Mouse (Mus musculus) layer of hippocampus, postnatal 25 days (tissue): Measurements from ENCODE around the gene Prss8. TPM values are rescaled to one million over a fixed set of nuclear protein-coding genes. Genes with fewer than 3 reads are reported as not detected.
"Not testable (repeated sequence)": the region's sequence is repeated elsewhere in the genome, so short reads cannot be mapped to it uniquely, and the experiment has no call there.

Experiments
- DNase-seq, 2 experiments: peaks; one replicate each; pipeline ENCODE4 v3.0.0; 2022; ENCODE audit warnings: mixed read lengths in 2 of 2, low spot score in 1 of 2; ENCODE audit errors: extremely low spot score in 1 of 2
- total RNA-seq, 2 experiments: library from RNA; stranded (reverse); gene quantifications; 2 replicates each; pipeline ENCODE4 v1.2.3; 2021

The Prss8 gene
- total RNA-seq, 2 experiments from 2014 or later, result 0.35 to 0.52 TPM

DNA sequence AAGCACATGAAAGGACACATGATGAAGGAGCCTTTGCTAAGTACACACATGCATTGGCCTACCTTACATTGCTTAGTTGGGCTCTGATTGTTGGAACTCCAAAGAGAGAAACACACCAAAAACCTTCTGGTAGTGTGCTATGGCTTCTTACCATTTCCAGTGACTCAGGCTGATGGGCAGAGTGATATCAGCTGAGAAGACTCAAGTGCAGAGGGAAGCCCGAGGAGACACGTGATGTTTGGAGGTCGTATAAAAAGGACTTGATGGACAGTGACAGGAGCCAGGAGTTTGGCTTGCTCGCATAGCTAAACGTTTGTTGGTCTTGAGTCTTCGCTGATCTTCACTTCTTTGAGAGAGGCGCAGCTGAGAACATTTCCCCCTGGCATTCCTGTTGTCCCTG, 32.4 kb downstream of the Prss8 start:
- no peak for DNase-seq

- peak; percentile 42 to 70 for DNase-seq
Measured at GRCm38 (mm10) chr7:127896384-127896783, 33.5 kb downstream of the Prss8 start.

DNA sequence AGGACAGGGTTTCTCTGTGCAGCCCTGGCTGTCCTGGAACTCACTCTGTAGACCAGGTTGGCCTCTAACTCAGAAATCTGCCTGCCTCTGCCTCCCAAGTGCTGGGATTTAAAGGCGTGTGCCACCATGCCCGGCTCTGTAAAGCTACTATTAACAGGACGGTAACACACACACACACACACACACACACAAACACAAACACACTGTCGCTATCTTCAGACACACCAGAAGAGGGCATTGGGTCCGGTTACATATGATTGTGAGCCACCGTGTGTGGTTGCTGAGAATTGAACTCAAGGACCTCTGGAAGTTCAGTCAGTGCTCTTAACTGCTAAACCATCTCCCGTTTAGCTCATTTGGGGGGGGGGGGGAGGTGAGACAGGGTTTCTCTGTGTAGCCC, 34.0 kb downstream of the Prss8 start:
- DNase-seq, result not testable (repeated sequence)

GRCm38 (mm10) chr7:127895442-127895841, 34.5 kb downstream of the Prss8 start, which contains the start of the genes Gm21974 and Vkorc1:
Gene Gm21974, minus strand, starts transcription at chr7:127895454.
Gene Vkorc1, minus strand, starts transcription at chr7:127895617.
- peak; percentile 78 for DNase-seq

DNA sequence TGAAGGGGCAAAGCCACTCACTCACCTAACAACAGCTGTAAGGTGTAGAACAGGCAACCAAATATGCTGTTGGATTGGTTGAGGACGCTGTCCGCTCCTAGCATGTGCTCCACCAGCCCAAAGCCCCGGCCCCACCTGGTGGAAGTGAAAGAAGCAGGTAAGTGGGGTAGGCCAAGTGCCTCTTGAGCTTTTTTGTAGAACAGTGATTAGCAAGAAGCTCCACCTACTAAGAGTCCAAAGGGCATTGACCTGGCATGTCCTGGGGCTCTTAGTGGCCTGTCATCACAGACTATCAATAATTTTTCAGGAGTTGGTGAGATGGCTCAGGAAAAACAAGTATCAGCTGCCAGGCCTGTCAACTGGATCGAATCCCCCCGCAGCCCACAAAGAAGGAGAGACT, 35.4 kb downstream of the Prss8 start:
- no peak for DNase-seq

DNA sequence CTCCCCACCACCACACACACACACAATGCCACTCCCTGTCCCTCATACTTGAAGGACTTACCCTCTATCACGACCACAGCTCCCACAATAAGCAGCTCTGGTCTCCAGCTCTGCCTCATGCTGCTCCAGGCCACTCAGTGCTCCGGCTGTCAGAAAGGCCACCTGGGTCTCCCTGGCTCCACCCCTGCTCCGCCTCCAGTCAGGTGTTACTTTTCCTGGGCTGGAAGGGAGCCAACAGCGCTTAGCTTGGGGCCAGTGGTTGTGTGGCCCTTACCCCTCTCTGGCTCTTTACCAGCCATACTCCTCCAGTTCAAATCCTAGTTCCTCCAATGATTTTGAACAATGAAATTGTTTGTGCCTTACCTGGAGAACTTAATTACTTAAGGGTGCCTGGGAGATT, 39.1 kb downstream of the Prss8 start, which contains the start of gene Prss53:
TSS of gene Prss53 (minus strand) at position 173 of the 400 bp plus-strand sequence.
- no peak for DNase-seq

DNA sequence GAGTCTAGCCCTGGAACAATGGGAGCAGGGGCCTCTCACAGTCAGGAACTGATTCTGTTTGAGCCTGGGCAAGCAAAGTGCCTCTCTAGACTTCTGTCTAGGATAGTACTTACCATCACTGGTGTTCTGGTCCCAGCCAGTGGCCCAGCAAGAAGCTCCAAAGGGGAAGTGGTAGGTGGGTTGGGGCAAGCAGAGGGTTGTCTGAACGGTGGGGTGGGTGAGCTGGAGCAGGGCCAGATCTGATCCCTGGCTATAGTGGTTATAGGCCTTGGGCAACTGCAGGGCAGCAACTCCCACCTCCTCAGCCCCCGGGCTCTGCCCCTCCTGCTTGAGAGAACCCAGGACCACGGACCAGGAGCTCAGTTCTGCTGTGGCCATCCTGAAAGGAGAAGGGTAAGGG, 41.1 kb downstream of the Prss8 start:
- DNase-seq, result no peak

DNA sequence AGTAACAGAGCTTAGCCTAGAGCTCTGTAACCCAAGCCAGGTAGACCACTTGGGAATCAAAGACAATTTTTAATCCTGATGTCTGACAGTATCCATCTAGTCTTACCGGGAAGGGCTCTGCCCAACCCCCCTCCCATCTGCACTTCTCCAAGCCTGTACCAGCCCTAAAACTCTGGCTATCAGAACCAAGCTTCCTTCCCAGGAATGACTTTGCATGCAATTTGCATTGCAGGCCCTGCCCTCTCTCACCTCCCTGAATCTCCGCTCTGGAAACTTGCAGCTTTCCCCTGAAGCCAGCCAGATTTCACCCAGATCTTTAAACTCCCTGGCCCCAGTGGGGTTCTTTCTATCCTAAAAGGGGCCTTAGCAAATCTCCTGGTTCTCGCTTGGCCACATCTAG, 42.1 kb downstream of the Prss8 start:
- DNase-seq, result no peak

- DNase-seq, result no peak
Measured at GRCm38 (mm10) chr7:127887191-127887590, 42.7 kb downstream of the Prss8 start.

- no peak for DNase-seq
Measured at GRCm38 (mm10) chr7:127886551-127886950, 43.4 kb downstream of the Prss8 start.

- DNase-seq, result no peak
Measured at GRCm38 (mm10) chr7:127885951-127886350, 44.0 kb downstream of the Prss8 start.

DNA sequence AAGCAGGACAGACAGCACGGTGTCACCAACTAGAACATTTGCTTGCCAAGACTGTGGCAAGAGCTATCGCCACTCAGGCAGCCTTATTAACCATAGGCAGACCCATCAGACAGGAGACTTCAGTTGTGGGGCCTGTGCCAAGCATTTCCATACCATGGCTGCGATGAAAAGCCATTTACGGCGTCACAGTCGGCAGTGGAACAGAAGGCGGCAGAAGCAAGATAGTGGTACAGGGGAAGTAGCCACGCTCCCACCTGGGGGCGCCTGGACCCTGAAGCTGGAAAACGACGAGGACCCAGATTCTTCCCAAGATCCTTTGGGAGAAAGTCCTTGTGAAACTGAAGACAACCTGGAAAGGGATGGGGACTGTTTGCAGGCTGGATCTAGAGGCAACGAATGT, 49.5 kb downstream of the Prss8 start:
- DNase-seq, result no peak

GRCm38 (mm10) chr7:127879301-127879700, 50.6 kb downstream of the Prss8 start:
- DNase-seq, result no peak

- DNase-seq, result peak; percentile 86 to 87
Measured at GRCm38 (mm10) chr7:127876467-127877348, 53.2 kb downstream of the Prss8 start, which contains the start of gene Zfp668. Gene Zfp668, minus strand, starts transcription at chr7:127876828.

- peak; percentile 67 to 70 for DNase-seq
Measured at GRCm38 (mm10) chr7:127876041-127876466, 53.9 kb downstream of the Prss8 start, which contains the start of gene Zfp646. Gene Zfp646, plus strand, starts transcription at chr7:127876221.

Other genes starting within 250 kb of the Prss8 start
- gene Bcl7c, start 221.2 kb downstream of the Prss8 start, total RNA-seq, result 10 to 100 TPM; 24.0 to 25.7 TPM
- gene Ctf1, start 217.4 kb downstream of the Prss8 start, total RNA-seq, result 1 to 10 TPM; 2.4 TPM
- not detected for gene Ctf2, start 197.9 kb downstream of the Prss8 start, total RNA-seq
- 10 to 100 TPM; 63.4 to 66.7 TPM for gene Fbxl19, start 185.6 kb downstream of the Prss8 start, total RNA-seq
- gene Orai3, start 160.3 kb downstream of the Prss8 start, total RNA-seq, result 10 to 100 TPM; 28.7 to 33.2 TPM
- 10 to 100 TPM; 35.1 to 50.0 TPM for gene Setd1a, start 153.4 kb downstream of the Prss8 start, total RNA-seq
- 1 to 10 TPM; 3.7 to 5.7 TPM for gene Gm49388, start 144.5 kb downstream of the Prss8 start, total RNA-seq
- gene Hsd3b7, start 129.5 kb downstream of the Prss8 start, total RNA-seq, result 1 to 10 TPM; 4.5 to 5.3 TPM
- 10 to 100 TPM; 59.9 to 62.5 TPM for gene Stx4a, start 105.8 kb downstream of the Prss8 start, total RNA-seq
- 100 to 1,000 TPM; 329 to 362 TPM for gene Stx1b, start 105.6 kb downstream of the Prss8 start, total RNA-seq
- gene Zfp646, start 53.9 kb downstream of the Prss8 start, total RNA-seq, result 10 to 100 TPM; 30.8 to 31.3 TPM
- gene Zfp668, start 53.3 kb downstream of the Prss8 start, total RNA-seq, result 10 to 100 TPM; 20.4 to 25.8 TPM
- gene Prss53, start 39.1 kb downstream of the Prss8 start, total RNA-seq, result 1 to 10 TPM; 1.9 to 2.6 TPM
- not detected for gene Gm21974, start 34.6 kb downstream of the Prss8 start, total RNA-seq
- 10 to 100 TPM; 21.6 to 30.4 TPM for gene Vkorc1, start 34.5 kb downstream of the Prss8 start, total RNA-seq
- gene Bckdk, start 26.0 kb downstream of the Prss8 start, total RNA-seq, result 10 to 100 TPM; 41.4 to 51.6 TPM
- 10 to 100 TPM; 27.8 to 33.9 TPM for gene Kat8, start 17.6 kb downstream of the Prss8 start, total RNA-seq
- 10 to 100 TPM; 10.6 to 13.5 TPM for gene Prss36, start 16.6 kb upstream of the Prss8 start, total RNA-seq
- gene Fus, start 37.4 kb upstream of the Prss8 start, total RNA-seq, result 100 to 1,000 TPM; 270 to 376 TPM
- 1 to 10 TPM; 1.4 to 3.4 TPM for gene Pycard, start 63.8 kb upstream of the Prss8 start, total RNA-seq
- gene Trim72, start 73.8 kb upstream of the Prss8 start, total RNA-seq, result under 1 TPM; 0.21 to 0.25 TPM
- 10 to 100 TPM; 13.1 to 13.9 TPM for gene Itgam, start 132.5 kb upstream of the Prss8 start, total RNA-seq
- not detected for gene Gm49368, start 132.6 kb upstream of the Prss8 start, total RNA-seq
- gene Itgax, start 199.4 kb upstream of the Prss8 start, total RNA-seq, result under 1 TPM; 0.09 to 0.20 TPM
- 1 to 10 TPM in 1 of 2 experiments, under 1 TPM in 1; 0.79 to 1.5 TPM for gene Itgad, start 224.3 kb upstream of the Prss8 start, total RNA-seq